Mouse (Mus musculus) kidney, postnatal 4 days (tissue): ENCODE measurements around the gene Gm4450.
"Not testable (repeated sequence)": the region's sequence is repeated elsewhere in the genome, so short reads cannot be mapped to it uniquely, and the experiment has no call there.

ENCODE experiments used
- DNase-seq, 2 experiments: peaks; one replicate each; pipeline ENCODE4 v3.0.0; 2021; ENCODE audit warnings: mixed read lengths in 2 of 2

Gene Gm4450

GRCm38 (mm10) chr3:98457026-98457425 lies at the start of gene Gm4450:
Gm4450 (minus strand) TSS chr3:98457126.
- not testable (repeated sequence) for DNase-seq

- not testable (repeated sequence) for DNase-seq
Observed at GRCm38 (mm10) chr3:98497401-98497800, 40.5 kb upstream of the Gm4450 start.

GRCm38 (mm10) chr3:98496762-98497161 lies 39.8 kb upstream of the Gm4450 start:
- not testable (repeated sequence) for DNase-seq

- not testable (repeated sequence) for DNase-seq
Observed at GRCm38 (mm10) chr3:98495055-98495454, 38.1 kb upstream of the Gm4450 start.

GRCm38 (mm10) chr3:98494184-98494583 lies 37.3 kb upstream of the Gm4450 start:
- DNase-seq: not testable (repeated sequence)

GRCm38 (mm10) chr3:98471499-98471898 lies 14.6 kb upstream of the Gm4450 start:
- not testable (repeated sequence) for DNase-seq

- DNase-seq: not testable (repeated sequence)
Observed at GRCm38 (mm10) chr3:98471057-98471456, 14.1 kb upstream of the Gm4450 start.

GRCm38 (mm10) chr3:98469323-98469722 lies 12.4 kb upstream of the Gm4450 start:
- DNase-seq: not testable (repeated sequence)

GRCm38 (mm10) chr3:98453786-98454185 lies 3.1 kb downstream of the Gm4450 start:
- not testable (repeated sequence) for DNase-seq

- DNase-seq: not testable (repeated sequence)
Observed at GRCm38 (mm10) chr3:98443924-98444323, 13.0 kb downstream of the Gm4450 start.

- DNase-seq: not testable (repeated sequence)
Observed at GRCm38 (mm10) chr3:98443149-98443779, 13.7 kb downstream of the Gm4450 start.

- not testable (repeated sequence) for DNase-seq
Observed at GRCm38 (mm10) chr3:98442245-98442644, 14.7 kb downstream of the Gm4450 start.

GRCm38 (mm10) chr3:98435030-98435429 lies 21.9 kb downstream of the Gm4450 start:
- DNase-seq: no peak

- peak in 1 of 2 experiments; percentile 46 for DNase-seq
Observed at GRCm38 (mm10) chr3:98434088-98434816, 22.7 kb downstream of the Gm4450 start.

GRCm38 (mm10) chr3:98428928-98429525 lies 27.9 kb downstream of the Gm4450 start:
- DNase-seq: no peak

- peak; percentile 43 to 55 for DNase-seq
Observed at GRCm38 (mm10) chr3:98428449-98428775, 28.5 kb downstream of the Gm4450 start.

- peak; percentile 86 to 91 for DNase-seq
Observed at GRCm38 (mm10) chr3:98427600-98428448, 29.1 kb downstream of the Gm4450 start.

- no peak for DNase-seq
Observed at GRCm38 (mm10) chr3:98427260-98427599, 29.7 kb downstream of the Gm4450 start.

GRCm38 (mm10) chr3:98426749-98427148 lies 30.2 kb downstream of the Gm4450 start:
- DNase-seq: no peak

- no peak for DNase-seq
Observed at GRCm38 (mm10) chr3:98422926-98423325, 34.0 kb downstream of the Gm4450 start.

- DNase-seq: peak; percentile 42 to 61
Observed at GRCm38 (mm10) chr3:98419786-98420070, 37.2 kb downstream of the Gm4450 start.

- peak in 1 of 2 experiments; percentile 51 for DNase-seq
Observed at GRCm38 (mm10) chr3:98418991-98419785, 37.7 kb downstream of the Gm4450 start.
